Mouse (Mus musculus) right cerebral cortex, postnatal 4 days (tissue): Measurements from ENCODE around the gene Cpne2.
A peak's percentile ranks its signal among the peaks of the same experiment; 100 is the strongest.

ENCODE experiments used
- DNase-seq: peaks from one replicate; pipeline ENCODE4 v3.0.0-alpha.2; 2022

Gene Cpne2

GRCm38 (mm10) chr8:94584238-94584817 lies 51.5 kb downstream of the Cpne2 start:
- DNase-seq = peak; percentile 47

- DNase-seq = no peak
These were observed 58.9 kb downstream of the Cpne2 start for GRCm38 (mm10) chr8:94591691-94592090.

GRCm38 (mm10) chr8:94594211-94594610 lies 61.4 kb downstream of the Cpne2 start:
- no peak for DNase-seq

- no peak for DNase-seq
These were observed 67.7 kb downstream of the Cpne2 start for GRCm38 (mm10) chr8:94600478-94600877.

GRCm38 (mm10) chr8:94601034-94601606 lies 68.3 kb downstream of the Cpne2 start:
- peak; percentile 34 for DNase-seq

GRCm38 (mm10) chr8:94601607-94602385 lies 69.0 kb downstream of the Cpne2 start, which contains the start of the genes Rspry1 and Fam192a:
Rspry1 (plus strand) TSS chr8:94601937.
Fam192a (minus strand) TSS chr8:94601997.
- DNase-seq = peak; percentile 96

GRCm38 (mm10) chr8:94602471-94603131 lies 69.8 kb downstream of the Cpne2 start:
- DNase-seq = peak; percentile 16

- no peak for DNase-seq
These were observed 71.2 kb downstream of the Cpne2 start for GRCm38 (mm10) chr8:94604030-94604429.

- DNase-seq = no peak
These were observed 74.3 kb downstream of the Cpne2 start for GRCm38 (mm10) chr8:94607064-94607463.
